Mouse (Mus musculus): Measurements from ENCODE around the gene Xpo4.

Gene Xpo4

GRCm38 (mm10) chr14:57609816-57610329 is 55.4 kb downstream of the Xpo4 start:
- DNase-seq (ENCODE audit: low spot score in 2 of 2) = no peak

GRCm38 (mm10) chr14:57607500-57607899 is 57.7 kb downstream of the Xpo4 start:
- DNase-seq (ENCODE audit: low spot score in 2 of 2) = peak; percentile 70 to 83

DNA sequence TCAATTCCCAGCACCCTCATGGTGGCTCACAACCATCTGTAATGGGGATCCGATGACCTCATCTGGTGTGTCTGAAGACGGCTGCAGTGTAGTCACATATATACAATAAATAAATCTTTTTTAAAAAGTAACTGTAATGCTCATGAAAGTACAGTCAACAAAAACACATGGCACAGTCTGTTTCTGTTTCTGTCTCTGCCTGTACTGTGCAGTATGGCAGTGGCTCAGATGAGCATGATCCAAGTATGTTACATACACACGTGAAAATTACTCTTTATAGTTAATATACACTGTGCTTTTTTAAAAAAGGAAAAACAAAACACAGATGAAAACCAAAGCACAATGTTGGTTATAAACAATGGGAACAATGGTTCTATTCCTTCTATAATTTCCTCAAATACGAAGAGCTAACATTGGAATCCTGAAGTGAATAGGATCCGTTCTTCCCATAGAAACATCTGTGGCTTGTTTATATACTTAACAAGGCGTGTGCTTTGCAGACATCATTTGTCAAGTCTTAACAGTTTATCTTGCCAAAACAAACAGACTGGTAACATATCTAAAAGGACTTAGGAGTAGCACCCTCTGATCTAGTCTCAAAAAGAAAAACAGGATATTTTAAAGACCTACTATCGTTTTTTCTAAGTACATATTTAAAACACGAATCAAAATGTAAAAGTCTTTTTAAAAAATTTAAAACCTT is 58.4 kb downstream of the Xpo4 start:
- no peak for DNase-seq (ENCODE audit: low spot score in 2 of 2)

- no peak for DNase-seq (ENCODE audit: low spot score in 2 of 2)
Observed at GRCm38 (mm10) chr14:57593279-57593678, 72.0 kb downstream of the Xpo4 start.

DNA sequence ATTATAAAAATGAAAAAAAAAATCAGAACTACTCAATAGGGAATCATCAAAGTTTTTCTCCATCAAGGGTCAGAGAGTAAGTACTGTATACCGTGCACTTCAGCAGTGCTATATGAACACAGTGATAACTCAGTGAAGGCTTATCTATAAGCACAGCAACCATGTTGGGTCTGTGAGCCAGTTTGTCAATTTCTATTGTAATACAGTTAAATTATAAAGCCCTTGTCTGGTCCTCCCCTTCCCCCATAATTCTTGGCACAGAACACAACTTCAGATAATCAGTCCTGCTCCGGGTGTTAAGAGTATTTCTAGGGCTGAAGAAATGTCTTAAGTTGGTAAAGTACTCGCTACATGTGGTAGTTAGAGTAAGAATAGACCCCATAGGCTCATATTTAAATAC is 73.4 kb downstream of the Xpo4 start:
- no peak for DNase-seq (ENCODE audit: low spot score in 2 of 2)

GRCm38 (mm10) chr14:57576364-57577060 is 88.7 kb downstream of the Xpo4 start:
- DNase-seq (ENCODE audit: low spot score in 2 of 2) = no peak

- no peak for DNase-seq (ENCODE audit: low spot score in 2 of 2)
Observed at GRCm38 (mm10) chr14:57574792-57575587, 90.2 kb downstream of the Xpo4 start.

- peak; percentile 96 to 98 for DNase-seq (ENCODE audit: low spot score in 2 of 2)
Observed at GRCm38 (mm10) chr14:57571155-57572133, 93.8 kb downstream of the Xpo4 start, which contains the start of gene Eef1akmt1. Eef1akmt1 (minus strand) TSS chr14:57571612.

GRCm38 (mm10) chr14:57565626-57566025 is 99.6 kb downstream of the Xpo4 start:
- no peak for DNase-seq (ENCODE audit: low spot score in 2 of 2)

- no peak for DNase-seq (ENCODE audit: low spot score in 2 of 2)
Observed at GRCm38 (mm10) chr14:57556922-57557321, 108.3 kb downstream of the Xpo4 start.

- DNase-seq (ENCODE audit: low spot score in 2 of 2) = no peak
Observed at GRCm38 (mm10) chr14:57555471-57556070, 109.7 kb downstream of the Xpo4 start.

DNA sequence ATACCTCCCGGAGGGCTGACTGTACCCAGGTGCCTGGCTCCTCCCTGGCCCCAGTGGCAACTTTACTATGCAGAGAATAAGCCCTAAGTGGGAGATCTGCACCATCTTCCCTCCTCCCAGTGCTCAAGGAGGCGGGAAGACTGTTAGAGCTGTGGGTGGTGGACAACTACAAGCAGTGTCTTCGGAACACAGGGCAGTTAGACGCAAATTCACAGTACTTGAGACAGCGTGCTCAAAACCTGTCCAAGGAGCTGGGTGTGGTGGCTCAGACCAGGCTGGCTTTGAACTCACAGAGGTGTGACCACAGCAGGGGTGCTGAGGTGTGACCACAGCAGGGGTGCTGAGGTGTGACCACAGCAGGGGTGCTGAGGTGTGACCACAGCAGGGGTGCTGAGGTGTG is 110.8 kb downstream of the Xpo4 start:
- DNase-seq (ENCODE audit: low spot score in 2 of 2) = no peak

DNA sequence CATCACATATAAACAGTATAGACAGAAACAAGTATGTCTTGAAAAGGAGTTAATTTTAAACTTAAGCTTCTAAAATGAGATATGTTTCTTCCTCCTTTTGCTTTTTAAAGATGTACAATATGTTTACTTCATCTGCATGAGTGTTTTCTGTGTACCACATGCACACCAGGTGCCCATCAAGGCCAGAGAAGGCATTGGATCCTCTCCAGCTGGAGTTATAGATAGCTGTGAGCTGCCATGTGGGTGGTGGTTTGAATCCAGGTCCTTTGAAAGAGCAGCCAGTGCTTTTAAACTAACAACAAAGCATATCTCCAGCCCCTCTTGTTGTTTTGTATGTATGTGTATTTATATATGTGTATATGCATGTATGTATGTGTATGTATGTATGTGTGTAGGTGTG is 112.3 kb downstream of the Xpo4 start:
- no peak for DNase-seq (ENCODE audit: low spot score in 2 of 2)

DNA sequence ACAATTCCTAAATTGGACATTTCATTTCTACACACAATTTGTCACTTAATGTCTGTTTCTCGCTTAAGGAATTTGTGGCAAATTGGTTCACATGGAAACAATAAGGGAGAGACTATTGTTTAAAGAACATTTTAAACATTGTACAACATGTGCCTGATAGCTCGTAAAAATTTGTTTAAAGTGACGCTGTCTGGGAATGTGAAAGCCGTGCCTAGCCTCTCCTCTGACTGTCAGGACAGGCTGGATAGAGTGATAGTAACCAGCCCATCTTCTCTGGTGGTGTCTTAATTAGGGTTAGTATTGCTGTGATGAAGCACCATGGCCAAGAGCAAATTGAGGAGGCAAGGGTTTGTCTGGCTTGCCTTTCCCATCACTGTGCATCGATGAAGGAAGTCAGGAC is 118.2 kb downstream of the Xpo4 start:
- DNase-seq (ENCODE audit: low spot score in 2 of 2) = no peak

- DNase-seq (ENCODE audit: low spot score in 2 of 2) = no peak
Observed at GRCm38 (mm10) chr14:57546557-57547021, 118.6 kb downstream of the Xpo4 start.

DNA sequence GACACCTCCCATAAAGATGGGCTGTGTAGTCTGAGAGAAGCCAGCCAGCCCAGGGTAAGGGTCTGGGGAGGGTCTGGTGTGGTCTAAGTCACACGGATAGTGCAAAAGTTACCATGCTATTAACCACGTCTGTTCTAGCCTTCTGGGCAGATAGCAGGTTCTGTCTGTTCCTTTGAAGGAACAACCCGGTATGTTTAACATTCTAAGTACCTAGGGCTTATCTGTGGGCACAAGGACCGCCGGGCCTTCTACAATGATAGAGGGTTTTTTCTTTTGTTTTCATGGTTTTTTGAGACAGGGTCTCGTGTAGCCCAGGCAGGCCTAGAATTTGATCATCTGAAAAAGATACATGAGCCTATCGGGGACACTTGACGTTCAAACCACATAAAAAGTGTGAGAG is 119.1 kb downstream of the Xpo4 start:
- no peak for DNase-seq (ENCODE audit: low spot score in 2 of 2)

DNA sequence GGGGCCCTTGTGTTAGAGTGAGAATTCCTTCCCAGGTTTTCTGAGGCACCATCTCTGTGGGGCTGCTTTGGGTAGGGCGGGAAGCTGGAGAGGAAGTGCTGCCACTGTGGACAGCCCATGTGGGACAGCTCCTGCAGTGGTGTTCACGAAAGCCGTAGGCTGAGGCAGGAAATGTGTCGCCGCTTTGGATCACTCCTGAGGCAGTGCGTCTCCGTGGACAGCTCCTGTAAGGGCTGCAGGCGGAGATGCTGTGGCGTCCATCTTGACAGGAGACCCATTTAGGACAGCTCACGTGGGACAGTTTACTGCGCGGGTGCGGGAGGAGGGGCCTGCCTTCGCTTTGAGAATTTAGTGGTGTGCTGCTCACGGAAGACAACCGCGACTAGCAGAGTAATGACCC is 119.7 kb downstream of the Xpo4 start:
- no peak for DNase-seq (ENCODE audit: low spot score in 2 of 2)

DNA sequence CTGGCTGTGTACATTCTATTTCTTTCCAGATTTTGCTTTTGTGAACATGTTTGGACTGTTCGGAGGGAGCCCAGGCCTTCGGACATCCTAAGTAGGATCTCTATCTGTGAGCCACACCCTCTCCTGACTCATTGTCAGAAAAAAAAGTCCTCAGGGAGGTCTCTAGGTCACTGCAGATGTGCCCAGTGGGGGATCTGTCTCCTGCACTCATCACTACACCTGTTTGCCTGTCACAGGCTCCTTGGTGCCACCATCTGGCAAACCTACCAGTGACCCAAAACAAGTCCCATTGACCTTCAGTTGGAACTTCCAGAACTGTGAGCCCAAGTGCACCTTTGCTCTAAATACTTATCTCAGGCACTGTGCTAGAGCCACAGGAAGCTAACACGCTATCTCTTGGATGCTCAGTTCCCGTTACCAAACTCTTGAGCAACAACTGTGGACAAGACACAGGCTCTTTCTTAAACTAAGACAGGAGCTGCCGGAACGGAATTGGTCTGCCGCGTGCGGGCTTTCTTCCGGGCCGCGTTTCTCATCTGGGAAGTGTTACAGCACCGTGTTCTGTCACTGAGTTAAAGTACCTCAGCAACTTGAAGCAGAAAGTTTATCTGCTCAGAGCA is 121.7 kb downstream of the Xpo4 start:
- DNase-seq (ENCODE audit: low spot score in 2 of 2) = no peak

GRCm38 (mm10) chr14:57542231-57542630 is 123.0 kb downstream of the Xpo4 start:
- no peak for DNase-seq (ENCODE audit: low spot score in 2 of 2)

DNA sequence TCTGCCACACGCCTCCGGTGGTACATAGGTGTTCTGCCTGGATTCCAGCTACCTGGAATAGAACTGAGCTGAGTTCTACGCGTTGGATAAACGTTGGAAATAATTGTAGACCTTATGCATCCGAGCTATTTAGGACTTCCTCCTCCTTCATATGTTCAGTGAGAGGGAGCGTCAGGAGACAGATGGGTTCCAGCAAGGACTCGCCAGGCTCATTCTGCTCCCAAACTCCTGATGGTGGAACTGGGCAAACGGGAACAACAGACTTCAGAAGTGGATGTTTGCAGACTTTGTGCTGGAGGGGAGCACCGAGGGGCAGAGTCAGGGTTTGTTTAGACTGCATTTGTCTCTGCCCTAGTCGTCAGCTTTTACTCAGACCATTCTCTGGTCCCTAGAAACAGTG is 124.5 kb downstream of the Xpo4 start:
- DNase-seq (ENCODE audit: low spot score in 2 of 2) = peak in 1 of 2 experiments; percentile 50

All from frontal cortex, postnatal 36 days (tissue).